Mouse (Mus musculus): ENCODE results near the gene Pax5. TPM values are rescaled to one million over a fixed set of nuclear protein-coding genes. Genes with fewer than 3 reads are reported as not detected.

Gene Pax5
- polyA plus RNA-seq, 1 experiment from 2014 or later = 0.03 TPM

- H3K4me3 ChIP-seq (ENCODE audit: inconsistent target) = no peak overlapping the region
- 62% methylated on average over 15 of the region's 15 CpGs for WGBS (ENCODE audit: missing documents)
- no peaks in the 10 kb centered on the region for H3K79me2 ChIP-seq (ENCODE audit: inconsistent target)
- H3K36me3 ChIP-seq (ENCODE audit: inconsistent target) = no peaks in the 10 kb centered on the region
- H3K27ac ChIP-seq = no peak overlapping the region
Measured at GRCm38 (mm10) chr4:44694369-44694768, 15.9 kb downstream of the Pax5 start.

- H3K79me2 ChIP-seq (ENCODE audit: inconsistent target) = no peaks in the 10 kb centered on the region
- H3K36me3 ChIP-seq (ENCODE audit: inconsistent target) = no peaks in the 10 kb centered on the region
- no peak overlapping the region for H3K27ac ChIP-seq
- H3K4me3 ChIP-seq (ENCODE audit: inconsistent target) = no peak overlapping the region
- WGBS (ENCODE audit: missing documents) = 36% methylated on average over 6 of the region's 6 CpGs
Measured at GRCm38 (mm10) chr4:44685582-44685981, 24.7 kb downstream of the Pax5 start.

- no peaks in the 10 kb centered on the region for H3K36me3 ChIP-seq (ENCODE audit: inconsistent target)
- H3K79me2 ChIP-seq (ENCODE audit: inconsistent target) = no peaks in the 10 kb centered on the region
- no peak overlapping the region for H3K4me3 ChIP-seq (ENCODE audit: inconsistent target)
- H3K27ac ChIP-seq = no peak overlapping the region
- 59% methylated on average over 6 of the region's 6 CpGs for WGBS (ENCODE audit: missing documents)
Measured at GRCm38 (mm10) chr4:44680242-44680897, 29.9 kb downstream of the Pax5 start.

DNA sequence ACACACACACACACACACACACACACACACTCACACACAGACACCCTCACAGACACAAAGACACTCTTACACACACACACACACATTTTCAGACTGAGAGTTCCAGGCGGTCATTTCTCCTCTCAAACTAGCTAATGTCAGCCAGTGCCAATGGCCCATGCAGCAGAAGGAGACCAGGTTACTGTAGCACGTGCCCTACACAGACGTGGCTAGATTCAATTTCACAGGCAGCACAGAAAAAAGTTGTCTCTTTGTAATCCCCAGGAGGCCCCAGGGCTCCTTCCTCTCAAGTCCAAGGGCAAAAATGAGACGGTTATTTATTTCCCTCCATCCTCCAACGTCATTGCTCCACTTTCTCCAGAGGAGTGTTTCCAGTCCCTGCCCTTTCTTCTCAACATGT lies 31.6 kb downstream of the Pax5 start:
- 61% methylated on average over 5 of the region's 5 CpGs for WGBS (ENCODE audit: missing documents)
- H3K27ac ChIP-seq = no peak overlapping the region
- H3K4me3 ChIP-seq (ENCODE audit: inconsistent target) = no peak overlapping the region
- H3K36me3 ChIP-seq (ENCODE audit: inconsistent target) = no peaks in the 10 kb centered on the region
- H3K79me2 ChIP-seq (ENCODE audit: inconsistent target) = no peaks in the 10 kb centered on the region

- 94% methylated on average over 3 of the region's 3 CpGs for WGBS (ENCODE audit: missing documents)
- no peaks in the 10 kb centered on the region for H3K36me3 ChIP-seq (ENCODE audit: inconsistent target)
- no peaks in the 10 kb centered on the region for H3K79me2 ChIP-seq (ENCODE audit: inconsistent target)
- no peak overlapping the region for H3K4me3 ChIP-seq (ENCODE audit: inconsistent target)
- no peak overlapping the region for H3K27ac ChIP-seq
Measured at GRCm38 (mm10) chr4:44678026-44678425, 32.3 kb downstream of the Pax5 start.

DNA sequence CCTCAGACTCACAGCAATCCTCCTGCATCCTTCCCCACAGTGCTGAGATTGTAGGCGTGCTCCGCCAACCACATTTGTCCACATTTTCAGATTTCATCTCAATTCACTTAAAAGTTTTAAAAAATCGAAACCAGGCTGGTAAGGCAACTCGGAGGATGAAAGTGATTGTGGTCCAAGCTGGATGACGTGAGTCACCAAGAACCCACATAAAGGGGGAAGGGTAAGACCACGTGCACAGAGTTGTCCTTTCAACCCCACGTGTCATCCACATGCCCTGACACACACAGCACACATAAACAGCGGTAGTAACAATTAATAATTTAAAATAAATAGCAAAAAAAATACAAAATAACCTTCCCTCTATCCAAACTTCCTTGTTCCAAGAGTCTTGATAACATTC lies 35.3 kb downstream of the Pax5 start:
- no peak overlapping the region for H3K4me3 ChIP-seq (ENCODE audit: inconsistent target)
- no peaks in the 10 kb centered on the region for H3K36me3 ChIP-seq (ENCODE audit: inconsistent target)
- no peaks in the 10 kb centered on the region for H3K79me2 ChIP-seq (ENCODE audit: inconsistent target)
- no peak overlapping the region for H3K27ac ChIP-seq
- 69% methylated on average over 8 of the region's 8 CpGs for WGBS (ENCODE audit: missing documents)

DNA sequence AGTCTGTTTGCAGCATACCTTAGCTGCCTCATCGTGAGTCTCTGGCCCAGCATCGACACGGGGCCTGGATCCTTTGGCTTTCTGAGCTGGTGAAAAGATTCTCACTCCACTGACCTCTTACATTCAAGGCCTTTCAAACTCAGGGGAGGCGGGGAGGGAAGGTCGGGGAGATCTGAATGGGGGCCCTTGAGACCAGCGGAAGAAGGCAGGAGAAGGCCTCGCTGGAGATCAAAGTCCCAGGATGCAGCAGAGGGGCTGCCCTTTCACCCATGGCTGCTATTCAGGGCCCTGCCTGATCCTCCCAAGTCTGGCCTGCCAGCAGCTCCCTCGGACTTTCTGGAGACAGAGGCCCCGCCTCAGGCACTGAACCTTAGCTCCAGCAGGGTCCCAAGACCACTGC lies 36.6 kb downstream of the Pax5 start:
- H3K27ac ChIP-seq = no peak overlapping the region
- H3K36me3 ChIP-seq (ENCODE audit: inconsistent target) = no peaks in the 10 kb centered on the region
- no peak overlapping the region for H3K4me3 ChIP-seq (ENCODE audit: inconsistent target)
- no peaks in the 10 kb centered on the region for H3K79me2 ChIP-seq (ENCODE audit: inconsistent target)
- WGBS (ENCODE audit: missing documents) = 95% methylated on average over 9 of the region's 9 CpGs

- no peak overlapping the region for H3K4me3 ChIP-seq (ENCODE audit: inconsistent target)
- WGBS (ENCODE audit: missing documents) = 33% methylated on average over 9 of the region's 10 CpGs
- H3K79me2 ChIP-seq (ENCODE audit: inconsistent target) = no peaks in the 10 kb centered on the region
- H3K36me3 ChIP-seq (ENCODE audit: inconsistent target) = no peaks in the 10 kb centered on the region
- H3K27ac ChIP-seq = no peak overlapping the region
Measured at GRCm38 (mm10) chr4:44672216-44672937, 37.9 kb downstream of the Pax5 start.

DNA sequence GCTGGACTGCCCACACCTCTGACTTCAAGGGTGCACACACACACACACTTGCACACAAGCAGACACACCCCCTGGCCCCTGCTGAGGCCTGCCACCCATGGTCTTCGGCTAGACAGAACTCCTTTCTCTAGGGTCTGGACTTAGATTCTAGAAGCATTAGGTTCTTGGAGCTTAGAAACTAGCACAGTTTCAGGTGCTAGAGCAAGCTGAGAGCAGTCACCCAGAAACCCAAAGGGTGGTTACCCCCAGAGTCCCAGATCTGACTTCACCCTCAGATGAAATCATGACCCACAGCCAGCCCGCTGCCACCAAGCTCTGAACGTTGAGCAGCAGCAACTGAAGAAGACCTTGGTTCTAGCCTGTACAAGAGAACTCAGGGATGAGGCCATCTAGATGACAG lies 38.8 kb downstream of the Pax5 start:
- 94% methylated on average over 3 of the region's 3 CpGs for WGBS (ENCODE audit: missing documents)
- no peaks in the 10 kb centered on the region for H3K79me2 ChIP-seq (ENCODE audit: inconsistent target)
- no peak overlapping the region for H3K4me3 ChIP-seq (ENCODE audit: inconsistent target)
- no peak overlapping the region for H3K27ac ChIP-seq
- no peaks in the 10 kb centered on the region for H3K36me3 ChIP-seq (ENCODE audit: inconsistent target)

DNA sequence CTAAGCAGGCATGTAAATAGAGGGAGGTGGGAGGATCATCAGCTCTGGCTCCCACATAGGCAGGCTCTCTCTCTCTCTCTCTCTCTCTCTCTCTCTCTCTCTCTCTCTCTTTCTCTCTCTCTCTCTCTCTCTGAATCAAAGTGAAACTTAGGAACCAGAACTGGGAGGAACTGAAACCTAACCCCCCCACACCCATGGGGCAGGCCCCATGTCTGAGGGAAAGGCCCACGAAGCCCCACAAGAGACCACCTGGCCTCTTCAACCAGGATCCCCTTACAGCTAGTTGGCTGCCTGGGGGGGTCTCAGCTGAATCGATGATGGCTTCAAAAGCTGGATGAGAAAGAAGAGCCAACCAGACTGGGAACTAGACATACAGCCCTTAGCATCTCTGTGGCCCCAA lies 39.3 kb downstream of the Pax5 start:
- Histone ChIP-seq H3K27ac (no peak overlapping the region), H3K4me3 (ENCODE audit: inconsistent target) (no peak overlapping the region), H3K79me2 (ENCODE audit: inconsistent target) (no peaks in the 10 kb centered on the region), H3K36me3 (ENCODE audit: inconsistent target) (no peaks in the 10 kb centered on the region)
- 27% methylated on average over 2 of the region's 2 CpGs for WGBS (ENCODE audit: missing documents)

DNA sequence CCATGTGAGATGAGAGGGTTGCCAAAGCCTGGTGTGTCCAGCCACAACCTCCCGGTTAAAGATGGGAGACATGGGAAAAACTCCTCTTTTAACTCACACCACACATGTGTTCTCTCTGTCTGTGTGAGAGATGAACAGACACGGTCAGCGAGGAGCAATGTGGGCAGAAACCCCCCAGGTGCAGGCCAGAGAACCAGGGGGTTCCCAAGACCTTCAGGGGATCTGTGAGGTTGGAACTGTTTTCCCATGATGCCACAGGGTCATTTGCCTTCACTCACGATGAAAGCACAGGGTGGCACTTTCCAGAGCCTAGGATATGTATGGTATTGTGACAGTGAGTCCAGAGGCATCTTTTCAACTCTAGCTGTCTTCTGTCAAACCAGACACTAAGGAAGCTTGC lies 39.9 kb downstream of the Pax5 start:
- 92% methylated on average over 4 of the region's 4 CpGs for WGBS (ENCODE audit: missing documents)
- no peaks in the 10 kb centered on the region for H3K36me3 ChIP-seq (ENCODE audit: inconsistent target)
- H3K27ac ChIP-seq = no peak overlapping the region
- H3K4me3 ChIP-seq (ENCODE audit: inconsistent target) = no peak overlapping the region
- no peaks in the 10 kb centered on the region for H3K79me2 ChIP-seq (ENCODE audit: inconsistent target)

GRCm38 (mm10) chr4:44669485-44670181 lies 40.7 kb downstream of the Pax5 start:
- Histone ChIP-seq H3K36me3 (ENCODE audit: inconsistent target) (no peaks in the 10 kb centered on the region), H3K4me3 (ENCODE audit: inconsistent target) (no peak overlapping the region), H3K27ac (no peak overlapping the region), H3K79me2 (ENCODE audit: inconsistent target) (no peaks in the 10 kb centered on the region)
- WGBS (ENCODE audit: missing documents) = 95% methylated on average over 7 of the region's 7 CpGs

DNA sequence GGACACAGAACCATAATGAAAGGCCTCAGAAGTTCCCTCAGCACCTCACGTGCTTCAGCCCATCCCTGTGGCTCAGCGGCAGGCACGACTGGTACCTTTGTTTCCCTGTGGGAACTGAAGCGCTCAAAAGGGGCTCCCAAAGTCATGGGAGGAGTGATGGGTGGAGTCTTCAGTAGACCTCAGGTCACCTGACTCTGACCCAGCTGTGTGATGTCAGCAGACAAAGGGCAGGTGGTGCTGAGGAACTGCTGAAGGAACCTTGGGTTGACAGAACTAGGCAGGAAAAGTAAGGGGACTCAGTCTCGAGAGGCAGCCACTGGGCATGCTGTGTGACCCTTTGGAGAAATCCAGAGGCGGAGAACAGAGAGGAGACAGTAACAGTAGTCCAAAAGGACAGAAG lies 41.7 kb downstream of the Pax5 start:
- no peak overlapping the region for H3K4me3 ChIP-seq (ENCODE audit: inconsistent target)
- H3K27ac ChIP-seq = no peak overlapping the region
- 93% methylated on average over 6 of the region's 6 CpGs for WGBS (ENCODE audit: missing documents)
- no peaks in the 10 kb centered on the region for H3K36me3 ChIP-seq (ENCODE audit: inconsistent target)
- H3K79me2 ChIP-seq (ENCODE audit: inconsistent target) = no peaks in the 10 kb centered on the region

- Histone ChIP-seq H3K4me3 (ENCODE audit: inconsistent target) (no peak overlapping the region), H3K27ac (no peak overlapping the region), H3K36me3 (ENCODE audit: inconsistent target) (no peaks in the 10 kb centered on the region), H3K79me2 (ENCODE audit: inconsistent target) (no peaks in the 10 kb centered on the region)
- 74% methylated on average over 3 of the region's 3 CpGs for WGBS (ENCODE audit: missing documents)
Measured at GRCm38 (mm10) chr4:44668172-44668571, 42.1 kb downstream of the Pax5 start.

DNA sequence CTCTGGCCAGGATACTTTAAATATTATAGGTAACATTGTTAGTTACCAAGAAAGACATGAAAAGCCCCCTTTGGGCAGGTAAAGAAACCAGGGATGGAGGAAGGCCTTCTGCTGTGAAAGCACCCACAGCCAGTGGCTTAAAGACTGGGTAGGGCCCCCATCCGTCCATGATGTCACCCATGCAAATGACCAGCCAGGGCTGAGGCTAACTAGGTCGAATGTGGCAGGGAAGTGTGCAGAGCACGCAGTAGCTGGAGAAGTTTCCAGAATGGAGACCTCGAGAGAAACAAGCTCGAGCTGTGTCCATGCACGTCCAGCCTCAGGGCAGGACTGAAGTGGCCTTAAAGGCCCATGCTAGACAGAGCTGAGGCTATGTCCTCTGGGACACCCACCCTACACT lies 42.9 kb downstream of the Pax5 start:
- Histone ChIP-seq H3K4me3 (ENCODE audit: inconsistent target) (no peak overlapping the region), H3K27ac (no peak overlapping the region), H3K79me2 (ENCODE audit: inconsistent target) (no peaks in the 10 kb centered on the region), H3K36me3 (ENCODE audit: inconsistent target) (no peaks in the 10 kb centered on the region)
- 85% methylated on average over 6 of the region's 6 CpGs for WGBS (ENCODE audit: missing documents)
